Mouse (Mus musculus): Measurements from ENCODE around the gene Psat1.
A peak's percentile ranks its signal among the peaks of the same experiment; 100 is the strongest.

Psat1 gene

GRCm38 (mm10) chr19:15924181-15924865, 22.8 kb downstream of the Psat1 start:
- peak; percentile 46 for DNase-seq

- DNase-seq, result no peak
These were observed 23.7 kb downstream of the Psat1 start for GRCm38 (mm10) chr19:15923426-15923825.

- DNase-seq, result no peak
These were observed 27.8 kb downstream of the Psat1 start for GRCm38 (mm10) chr19:15919336-15919735.

- DNase-seq, result no peak
These were observed 29.0 kb downstream of the Psat1 start for GRCm38 (mm10) chr19:15918111-15918510.

GRCm38 (mm10) chr19:15913249-15913997, 33.7 kb downstream of the Psat1 start:
- DNase-seq, result no peak

GRCm38 (mm10) chr19:15911441-15911840, 35.7 kb downstream of the Psat1 start:
- no peak for DNase-seq

- no peak for DNase-seq
These were observed 36.1 kb downstream of the Psat1 start for GRCm38 (mm10) chr19:15910987-15911386.

- no peak for DNase-seq
These were observed 36.6 kb downstream of the Psat1 start for GRCm38 (mm10) chr19:15910488-15910887.

GRCm38 (mm10) chr19:15908016-15908415, 39.1 kb downstream of the Psat1 start:
- no peak for DNase-seq

GRCm38 (mm10) chr19:15904734-15905133, 42.4 kb downstream of the Psat1 start:
- no peak for DNase-seq

GRCm38 (mm10) chr19:15903508-15904480, 43.3 kb downstream of the Psat1 start:
- DNase-seq, result no peak

GRCm38 (mm10) chr19:15895681-15896080, 51.5 kb downstream of the Psat1 start:
- no peak for DNase-seq

GRCm38 (mm10) chr19:15892146-15892545, 55.0 kb downstream of the Psat1 start:
- DNase-seq, result no peak

GRCm38 (mm10) chr19:15888466-15888865, 58.7 kb downstream of the Psat1 start:
- DNase-seq, result no peak

- no peak for DNase-seq
These were observed 64.3 kb downstream of the Psat1 start for GRCm38 (mm10) chr19:15882705-15883426.

GRCm38 (mm10) chr19:15880731-15881130, 66.4 kb downstream of the Psat1 start:
- no peak for DNase-seq

GRCm38 (mm10) chr19:15879271-15879670, 67.9 kb downstream of the Psat1 start:
- no peak for DNase-seq

GRCm38 (mm10) chr19:15868865-15869698, 78.1 kb downstream of the Psat1 start:
- no peak for DNase-seq

- DNase-seq, result no peak
These were observed 80.3 kb downstream of the Psat1 start for GRCm38 (mm10) chr19:15866851-15867250.

- DNase-seq, result no peak
These were observed 81.0 kb downstream of the Psat1 start for GRCm38 (mm10) chr19:15866126-15866525.

GRCm38 (mm10) chr19:15865431-15865830, 81.7 kb downstream of the Psat1 start:
- no peak for DNase-seq

GRCm38 (mm10) chr19:15864129-15864528, 83.0 kb downstream of the Psat1 start:
- no peak for DNase-seq
